Mouse (Mus musculus) megakaryocyte, embryonic 14.5 days (primary cell): ENCODE results near the gene Exoc1. TPM values are rescaled to one million over a fixed set of nuclear protein-coding genes. Genes with fewer than 3 reads are reported as not detected.

ENCODE experiments used
- H3K27me3 ChIP-seq: replicated peaks from 2 replicates; pipeline ENCODE3; 2012; ENCODE audit warnings: inconsistent platforms
- H3K36me3 ChIP-seq: replicated peaks from 2 replicates; pipeline ENCODE3; 2012; ENCODE audit warnings: low read length, inconsistent platforms, mixed read lengths
- H3K4me1 ChIP-seq: 2 replicates; pipeline ENCODE4 v1.6.1; 2012; ENCODE audit warnings: inconsistent platforms
- H3K4me3 ChIP-seq: replicated peaks from 2 replicates; pipeline ENCODE3; 2012; ENCODE audit warnings: moderate library complexity, mild to moderate bottlenecking, inconsistent platforms
- H3K9me3 ChIP-seq: 2 replicates; pipeline ENCODE4 v1.6.1; 2012; ENCODE audit warnings: inconsistent platforms
- FLI1 ChIP-seq: IDR thresholded peaks from 2 replicates; pipeline ENCODE4 v1.6.1; 2012; ENCODE audit warnings: low read length, inconsistent platforms, mixed read lengths
- GATA1 ChIP-seq: IDR thresholded peaks from 3 replicates; pipeline ENCODE4 v1.6.1; 2012; ENCODE audit warnings: mixed read lengths, low read length, inconsistent platforms, borderline replicate concordance
- polyA plus RNA-seq: library from polyadenylated mRNA; stranded (reverse); fragments of >175 nt; gene quantifications from 2 replicates; pipeline ENCODE4 v1.2.3, GENCODE M21; 2012; ENCODE audit warnings: low replicate concordance; ENCODE audit not compliant: insufficient read depth

Exoc1 gene
- polyA plus RNA-seq, 1 experiment, result 1.2 TPM

- peak overlapping the region; percentile 97 for H3K4me3 ChIP-seq
- no peaks in the 10 kb centered on the region for H3K27me3 ChIP-seq
- H3K9me3 ChIP-seq, result peaks cover 9% of the 10 kb centered on the region
- peaks cover 51% of the 10 kb centered on the region for H3K36me3 ChIP-seq
- TF ChIP-seq GATA1, result no peak
- no peak for TF ChIP-seq FLI1
- peaks cover 28% of the 10 kb centered on the region for H3K4me1 ChIP-seq
Measured at GRCm38 (mm10) chr5:76590009-76590408, 60.9 kb downstream of the Exoc1 start.

- TF ChIP-seq FLI1, result no peak
- peaks cover 61% of the 10 kb centered on the region for H3K36me3 ChIP-seq
- peaks cover 5% of the 10 kb centered on the region for H3K9me3 ChIP-seq
- H3K4me1 ChIP-seq, result peaks cover 28% of the 10 kb centered on the region
- H3K4me3 ChIP-seq, result no peak overlapping the region
- H3K27me3 ChIP-seq, result no peaks in the 10 kb centered on the region
Measured at GRCm38 (mm10) chr5:76591885-76592284, 62.8 kb downstream of the Exoc1 start.

GRCm38 (mm10) chr5:76609702-76610370 is 80.7 kb downstream of the Exoc1 start:
- TF ChIP-seq FLI1 (no peak), GATA1 (no peak)
- Histone ChIP-seq H3K36me3 (peaks cover 95% of the 10 kb centered on the region), H3K4me3 (no peak overlapping the region), H3K9me3 (peaks cover 10% of the 10 kb centered on the region; the same call in 1 of the 2 replicates), H3K4me1 (peaks cover 29% of the 10 kb centered on the region), H3K27me3 (no peaks in the 10 kb centered on the region)

GRCm38 (mm10) chr5:76612867-76613499 is 83.9 kb downstream of the Exoc1 start:
- H3K9me3 ChIP-seq, result peaks cover 10% of the 10 kb centered on the region; the same call in 1 of the 2 replicates
- H3K4me3 ChIP-seq, result no peak overlapping the region
- TF ChIP-seq GATA1 (no peak), FLI1 (no peak)
- no peaks in the 10 kb centered on the region for H3K27me3 ChIP-seq
- H3K36me3 ChIP-seq, result peaks cover 93% of the 10 kb centered on the region
- peaks cover 29% of the 10 kb centered on the region for H3K4me1 ChIP-seq

DNA sequence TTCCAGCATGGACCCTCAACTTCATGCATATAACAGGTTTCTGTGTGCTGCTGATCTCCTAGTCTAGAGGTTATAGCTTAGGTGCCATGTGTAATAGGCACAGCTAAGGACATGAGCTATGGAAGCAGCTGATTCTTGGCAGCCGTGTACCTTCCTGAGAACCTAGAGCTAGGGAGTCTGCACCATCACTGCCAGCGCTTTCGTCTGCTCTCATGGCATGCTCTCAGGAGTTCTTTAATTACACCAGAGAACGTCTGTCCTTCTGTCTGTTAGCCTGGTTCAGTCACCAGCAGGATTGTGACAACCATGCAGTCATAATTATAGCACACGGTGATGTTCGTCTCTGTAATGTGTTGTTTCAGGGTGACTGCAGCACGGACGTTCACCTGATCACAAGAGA is 86.2 kb downstream of the Exoc1 start:
- TF ChIP-seq FLI1 (no peak), GATA1 (no peak)
- Histone ChIP-seq H3K4me1 (peaks cover 39% of the 10 kb centered on the region), H3K4me3 (no peak overlapping the region), H3K36me3 (peaks cover 91% of the 10 kb centered on the region), H3K9me3 (0 out of 2 replicates have a peak, but pooled peaks cover 8% of the 10 kb centered on the region), H3K27me3 (no peaks in the 10 kb centered on the region)

DNA sequence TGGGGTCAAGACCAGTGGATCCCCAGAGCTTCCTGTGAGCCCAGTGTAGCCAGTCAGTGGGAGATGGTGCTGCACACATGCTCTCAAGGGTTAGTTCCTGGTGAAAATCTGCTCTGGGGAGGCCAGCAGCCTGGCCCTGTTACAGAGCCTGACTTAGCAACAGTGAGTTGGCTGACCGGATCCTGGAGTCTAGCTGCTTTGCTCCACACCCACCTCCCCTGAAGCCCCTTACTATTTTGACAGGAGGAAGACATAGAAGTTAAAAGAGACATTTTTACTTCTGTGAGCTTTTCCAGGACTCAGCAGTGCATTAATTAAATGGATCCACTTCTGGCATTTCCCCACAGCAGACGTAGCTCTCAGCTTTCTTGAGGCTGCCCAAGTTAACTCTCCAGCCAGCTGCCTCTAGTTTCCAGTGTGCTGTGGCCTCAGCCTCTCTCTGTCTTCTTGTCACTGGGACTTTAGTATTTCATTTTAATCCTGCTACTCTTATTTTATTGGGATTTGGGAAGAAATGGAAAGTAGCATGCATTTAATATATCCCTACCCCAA is 87.2 kb downstream of the Exoc1 start:
- H3K36me3 ChIP-seq, result peaks cover 92% of the 10 kb centered on the region
- peaks cover 39% of the 10 kb centered on the region for H3K4me1 ChIP-seq
- no peak for TF ChIP-seq GATA1
- no peak for TF ChIP-seq FLI1
- H3K4me3 ChIP-seq, result no peak overlapping the region
- 0 out of 2 replicates have a peak, but pooled peaks cover 8% of the 10 kb centered on the region for H3K9me3 ChIP-seq
- H3K27me3 ChIP-seq, result no peaks in the 10 kb centered on the region

GRCm38 (mm10) chr5:76618750-76619149 is 89.6 kb downstream of the Exoc1 start:
- Histone ChIP-seq H3K27me3 (no peaks in the 10 kb centered on the region), H3K4me1 (peaks cover 32% of the 10 kb centered on the region), H3K9me3 (0 out of 2 replicates have a peak, but pooled peaks cover 8% of the 10 kb centered on the region), H3K4me3 (peak overlapping the region; percentile 6), H3K36me3 (peaks cover 93% of the 10 kb centered on the region)
- no peak for TF ChIP-seq FLI1
- no peak for TF ChIP-seq GATA1

Other genes with a start within 250 kb of the Exoc1 start
- gene Clock, start 224.5 kb upstream of the Exoc1 start, polyA plus RNA-seq, result 0.08 TPM in 1 of 2 replicates, not detected in the other
- gene Pdcl2, start 198.2 kb upstream of the Exoc1 start, polyA plus RNA-seq, result 0.30 TPM in 1 of 2 replicates, not detected in the other
- gene Nmu, start 165.5 kb upstream of the Exoc1 start, polyA plus RNA-seq, result not detected in 2 replicates
- gene Gm7271, start 45.3 kb upstream of the Exoc1 start, polyA plus RNA-seq, result not detected in 2 replicates
- gene Cep135, start 59.4 kb downstream of the Exoc1 start, polyA plus RNA-seq, result 0.68 and 2.4 TPM in 2 replicates
- 39.8 and 42.0 TPM in 2 replicates for gene C530008M17Rik, start 127.2 kb downstream of the Exoc1 start, polyA plus RNA-seq